Mouse (Mus musculus): ENCODE data around the gene Gm7347.
"Not testable (repeated sequence)": the region's sequence is repeated elsewhere in the genome, so short reads cannot be mapped to it uniquely, and the experiment has no call there.

The Gm7347 gene

GRCm38 (mm10) chr5:26058481-26058880 is at the start of gene Gm7347:
Gm7347 (minus strand) TSS chr5:26058581.
- not testable (repeated sequence) for DNase-seq

DNA sequence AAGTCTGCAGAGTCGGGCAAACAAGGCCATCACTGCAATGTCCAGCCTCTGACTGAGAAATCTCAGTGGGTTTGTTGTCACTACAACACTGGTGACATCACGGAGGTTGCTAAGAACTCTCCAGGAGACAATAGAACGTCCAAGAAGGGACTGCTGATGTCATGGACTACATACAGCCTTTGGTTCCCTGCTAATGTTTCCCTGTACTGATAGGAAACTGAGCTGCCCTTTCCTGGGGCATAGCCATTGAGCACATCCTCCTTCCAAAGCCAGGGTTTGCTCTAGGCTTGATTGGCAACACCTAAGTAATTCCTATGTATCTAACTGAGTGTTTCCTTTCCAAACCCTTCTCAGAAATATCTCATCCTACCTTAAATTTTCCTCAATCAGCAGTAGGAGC is 46.9 kb upstream of the Gm7347 start, which contains the start of gene 5031410I06Rik:
TSS of gene 5031410I06Rik (minus strand) at position 101 of the 400 bp plus-strand sequence.
- DNase-seq, result not testable (repeated sequence)

DNA sequence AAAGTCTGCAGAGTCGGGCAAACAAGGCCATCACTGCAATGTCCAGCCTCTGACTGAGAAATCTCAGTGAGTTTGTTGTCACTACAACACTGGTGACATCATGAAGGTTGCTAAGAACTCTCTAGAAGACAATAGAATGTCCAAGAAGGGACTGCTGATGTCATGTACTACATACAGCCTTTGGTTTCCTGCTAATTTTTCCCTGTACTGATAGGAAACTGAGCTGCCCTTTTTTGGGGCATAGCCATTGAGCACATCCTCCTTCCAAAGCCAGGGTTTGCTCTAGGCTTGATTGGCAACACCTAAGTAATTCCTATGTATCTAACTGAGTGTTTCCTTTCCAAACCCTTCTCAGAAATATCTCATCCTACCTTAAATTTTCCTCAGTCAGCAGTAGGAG is 30.8 kb upstream of the Gm7347 start, which contains the start of gene Gm10471:
TSS of gene Gm10471 (minus strand) at position 101 of the 400 bp plus-strand sequence.
- DNase-seq, result not testable (repeated sequence)

DNA sequence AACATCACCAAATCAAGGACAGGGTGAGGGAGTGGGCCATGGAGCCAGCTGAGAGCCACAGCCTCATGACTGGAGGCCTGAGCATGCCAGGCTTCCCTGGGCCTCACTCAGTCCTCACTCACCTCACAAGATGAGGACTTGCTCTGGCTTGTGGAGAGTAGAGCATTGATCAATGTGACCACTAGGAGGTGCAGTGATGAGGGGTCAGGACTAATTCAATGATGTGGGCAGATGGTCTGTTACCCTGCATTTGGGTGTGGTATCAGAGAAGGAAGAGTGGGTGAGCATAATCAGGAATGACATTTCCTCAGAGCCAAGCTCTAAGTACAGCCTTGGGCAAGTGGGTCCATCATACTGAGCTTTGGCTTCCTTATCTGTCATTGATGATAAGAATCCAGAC is 20.6 kb upstream of the Gm7347 start:
- not testable (repeated sequence) for DNase-seq

GRCm38 (mm10) chr5:26070716-26071115 is 12.3 kb upstream of the Gm7347 start:
- DNase-seq, result no peak

GRCm38 (mm10) chr5:26039458-26039857 is 18.9 kb downstream of the Gm7347 start, which contains the start of gene Speer4a:
Speer4a (minus strand) TSS chr5:26039558.
- DNase-seq, result not testable (repeated sequence)

GRCm38 (mm10) chr5:26022816-26023215 is 35.6 kb downstream of the Gm7347 start, which contains the start of gene Gm5862:
Gm5862 (minus strand) TSS chr5:26022916.
- not testable (repeated sequence) for DNase-seq

GRCm38 (mm10) chr5:26007697-26008096 is 50.7 kb downstream of the Gm7347 start:
- DNase-seq, result not testable (repeated sequence)

DNA sequence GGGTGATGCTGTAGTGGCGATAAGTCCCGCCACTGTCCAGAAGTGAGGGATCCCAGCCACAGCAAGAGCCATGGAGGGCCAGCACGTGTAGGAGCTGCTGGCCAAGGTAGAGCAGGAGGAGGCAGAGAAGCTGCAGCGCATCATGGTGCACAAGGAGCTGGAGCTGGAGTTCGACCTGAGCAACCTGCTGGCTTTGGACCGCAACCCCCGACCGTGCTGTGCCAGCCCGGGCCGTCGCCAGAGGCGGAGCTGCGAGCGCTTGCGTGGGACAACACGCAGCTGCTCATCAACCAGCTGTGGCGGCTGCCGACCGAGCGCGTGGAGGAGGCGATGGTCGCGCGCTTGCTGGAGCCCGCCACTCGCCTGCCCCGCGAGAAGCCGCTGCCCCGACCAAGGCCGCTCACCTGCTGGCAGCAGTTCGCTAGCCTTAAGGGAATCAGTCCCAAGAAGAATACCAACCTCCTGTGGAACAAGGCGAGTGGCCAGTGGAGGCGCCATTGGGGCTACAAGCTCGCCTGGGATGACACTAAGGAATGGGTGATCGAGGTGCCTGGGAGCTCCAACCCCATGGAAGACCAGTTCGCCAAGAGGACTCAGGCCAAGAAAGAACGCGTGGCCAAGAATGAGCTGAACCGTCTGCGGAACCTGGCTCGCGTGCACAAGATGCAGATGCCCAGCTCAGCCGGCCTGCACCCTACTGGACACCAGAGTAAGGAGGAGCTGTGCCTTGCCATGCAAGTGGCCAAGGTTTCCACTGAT is 51.3 kb downstream of the Gm7347 start:
- DNase-seq, result not testable (repeated sequence)

DNA sequence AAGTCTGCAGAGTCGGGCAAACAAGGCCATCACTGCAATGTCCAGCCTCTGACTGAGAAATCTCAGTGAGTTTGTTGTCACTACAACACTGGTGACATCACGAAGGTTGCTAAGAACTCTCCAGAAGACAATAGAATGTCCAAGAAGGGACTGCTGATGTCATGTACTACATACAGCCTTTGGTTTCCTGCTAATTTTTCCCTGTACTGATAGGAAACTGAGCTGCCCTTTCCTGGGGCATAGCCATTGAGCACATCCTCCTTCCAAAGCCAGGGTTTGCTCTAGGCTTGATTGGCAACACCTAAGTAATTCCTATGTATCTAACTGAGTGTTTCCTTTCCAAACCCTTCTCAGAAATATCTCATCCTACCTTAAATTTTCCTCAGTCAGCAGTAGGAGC is 53.7 kb downstream of the Gm7347 start, which contains the start of gene Gm1979:
TSS of gene Gm1979 (minus strand) at position 101 of the 400 bp plus-strand sequence.
- not testable (repeated sequence) for DNase-seq

Data from B cell, adult 2 months (primary cell).